Mouse (Mus musculus) embryonic stem cell, embryonic (primary cell): Measurements from ENCODE around the gene Gper1.

ENCODE experiments used
- CTCF ChIA-PET, 4 experiments: fragments of 300-600 bp in 2 of 4; fragments of 350-600 bp in 2 of 4; sonication (Branson Sonifier 250); formaldehyde crosslinking; loops; one replicate each; lab custom pipeline; 2022; ENCODE audit warnings: inconsistent platforms in 2 of 4; lab: Charles Lee
- POLR2A ChIA-PET, 4 experiments: fragments of 300-600 bp in 2 of 4; fragments of 350-600 bp in 2 of 4; sonication (Branson Sonifier 250); formaldehyde crosslinking; loops; one replicate each; lab custom pipeline; 2022; ENCODE audit warnings: antibody characterized with exemption in 4 of 4, inconsistent platforms in 1 of 4; lab: Charles Lee

The Gper1 gene

GRCm38 (mm10) chr5:139399991-139400390 lies 23.0 kb upstream of the Gper1 start:
- CTCF ChIA-PET = interaction anchor here in 3 of 4 experiments (0.5 to 3.5 kb wide), 7 partner anchors 36 to 440 kb away, joined by 3 to 32 read pairs (median 3); partner anchors contain the start of genes Cox19 (in 1 of the 3) and Micall2 (in 1 of the 3)
- POLR2A ChIA-PET = interaction anchor here in 1 of 4 experiments (1.1 kb wide), 1 partner anchor 18 kb away, joined by 3 read pairs; no protein-coding TSS in a partner anchor

- POLR2A ChIA-PET = interaction anchor here in 1 of 4 experiments (0.5 to 1.2 kb wide), 2 partner anchors 257 to 406 kb away, joined by 3 read pairs; no protein-coding TSS in a partner anchor
- CTCF ChIA-PET = no interaction called here
Measured at GRCm38 (mm10) chr5:139402106-139402505, 20.8 kb upstream of the Gper1 start.

- ChIA-PET POLR2A (interaction anchor here in 1 of 4 experiments (0.6 kb wide), 1 partner anchor 48 kb away, joined by 4 read pairs; no protein-coding TSS in a partner anchor), CTCF (interaction anchor here in 2 of 4 experiments (0.6 to 1.5 kb wide), 7 partner anchors 9 to 84 kb away, joined by 3 to 4 read pairs (median 3); partner anchors contain the start of gene Gpr146 (in 1 of the 2))
Measured at GRCm38 (mm10) chr5:139403692-139404260, 19.2 kb upstream of the Gper1 start.

- CTCF ChIA-PET = interaction anchor here in 2 of 4 experiments (1.0 to 1.2 kb wide), 3 partner anchors 10 to 51 kb away, joined by 3 to 5 read pairs (median 3); no protein-coding TSS in a partner anchor
- POLR2A ChIA-PET = interaction anchor here in 1 of 4 experiments (1.1 kb wide), 1 partner anchor 24 kb away, joined by 3 read pairs; no protein-coding TSS in a partner anchor
Measured at GRCm38 (mm10) chr5:139404801-139405401, 18.1 kb upstream of the Gper1 start, which contains the start of gene C130050O18Rik. Gene C130050O18Rik (plus strand): TSS chr5:139405280.

- ChIA-PET POLR2A (interaction anchor here in 2 of 4 experiments (0.6 to 1.1 kb wide), 4 partner anchors 9 to 164 kb away, joined by 3 to 5 read pairs (median 3); no protein-coding TSS in a partner anchor), CTCF (interaction anchor here in 2 of 4 experiments (0.6 to 1.2 kb wide), 4 partner anchors 40 to 118 kb away, joined by 3 to 5 read pairs (median 4); no protein-coding TSS in a partner anchor)
Measured at GRCm38 (mm10) chr5:139405478-139405877, 17.5 kb upstream of the Gper1 start.

- CTCF ChIA-PET = interaction anchor here in 3 of 4 experiments (0.6 to 1.2 kb wide), 5 partner anchors 17 to 118 kb away, joined by 3 to 5 read pairs (median 4); no protein-coding TSS in a partner anchor
- POLR2A ChIA-PET = interaction anchor here in 2 of 4 experiments (0.6 to 1.1 kb wide), 4 partner anchors 9 to 164 kb away, joined by 3 to 5 read pairs (median 3); no protein-coding TSS in a partner anchor
Measured at GRCm38 (mm10) chr5:139405953-139406352, 17.0 kb upstream of the Gper1 start.

- ChIA-PET CTCF (interaction anchor here (0.6 to 4.9 kb wide), 7 partner anchors 9 to 126 kb away, joined by 3 to 18 read pairs (median 4); no protein-coding TSS in a partner anchor), POLR2A (interaction anchor here in 1 of 4 experiments (0.9 to 1.2 kb wide), 2 partner anchors 9 to 32 kb away, joined by 3 to 5 read pairs; no protein-coding TSS in a partner anchor)
Measured at GRCm38 (mm10) chr5:139407121-139407885, 15.6 kb upstream of the Gper1 start.

GRCm38 (mm10) chr5:139408511-139408910 lies 14.4 kb upstream of the Gper1 start:
- POLR2A ChIA-PET = interaction anchor here in 1 of 4 experiments (0.6 to 0.7 kb wide), 2 partner anchors 151 to 624 kb away, joined by 3 read pairs; no protein-coding TSS in a partner anchor

GRCm38 (mm10) chr5:139409412-139409811 lies 13.5 kb upstream of the Gper1 start:
- ChIA-PET POLR2A (interaction anchor here in 1 of 4 experiments (0.6 kb wide), 1 partner anchor 671 kb away, joined by 3 read pairs; no protein-coding TSS in a partner anchor), CTCF (interaction anchor here in 2 of 4 experiments (0.6 to 4.9 kb wide), 3 partner anchors 12 to 137 kb away, joined by 3 to 18 read pairs (median 3); no protein-coding TSS in a partner anchor)

More at GRCm38 (mm10) chr5:139408511-139408910, 14.4 kb upstream of the Gper1 start:
- CTCF ChIA-PET = interaction anchor here in 2 of 4 experiments (0.6 to 4.9 kb wide), 4 partner anchors 11 to 258 kb away, joined by 4 to 18 read pairs (median 4); no protein-coding TSS in a partner anchor

GRCm38 (mm10) chr5:139410056-139410455 lies 12.9 kb upstream of the Gper1 start:
- POLR2A ChIA-PET = interaction anchor here in 3 of 4 experiments (0.5 to 0.9 kb wide), 4 partner anchors 12 to 672 kb away, joined by 3 read pairs; no protein-coding TSS in a partner anchor
- CTCF ChIA-PET = interaction anchor here in 3 of 4 experiments (0.6 to 4.9 kb wide), 4 partner anchors 12 to 597 kb away, joined by 3 to 18 read pairs (median 4); no protein-coding TSS in a partner anchor

- ChIA-PET POLR2A (no interaction called here), CTCF (interaction anchor here in 1 of 4 experiments (4.9 kb wide), 1 partner anchor 13 kb away, joined by 18 read pairs; no protein-coding TSS in a partner anchor)
Measured at GRCm38 (mm10) chr5:139411117-139411516, 11.8 kb upstream of the Gper1 start.

GRCm38 (mm10) chr5:139411665-139412314 lies 11.2 kb upstream of the Gper1 start:
- POLR2A ChIA-PET = interaction anchor here in 1 of 4 experiments (0.7 kb wide), 1 partner anchor 151 kb away, joined by 3 read pairs; no protein-coding TSS in a partner anchor

GRCm38 (mm10) chr5:139413545-139413944 lies 9.4 kb upstream of the Gper1 start:
- POLR2A ChIA-PET = interaction anchor here in 1 of 4 experiments (1.4 kb wide), 1 partner anchor 14 kb away, joined by 4 read pairs; no protein-coding TSS in a partner anchor
- CTCF ChIA-PET = interaction anchor here in 2 of 4 experiments (1.2 to 1.8 kb wide), 2 partner anchors 12 to 15 kb away, joined by 4 read pairs; no protein-coding TSS in a partner anchor

More at GRCm38 (mm10) chr5:139411665-139412314, 11.2 kb upstream of the Gper1 start:
- CTCF ChIA-PET = interaction anchor here in 1 of 4 experiments (0.7 kb wide), 1 partner anchor 328 kb away, joined by 7 read pairs; no protein-coding TSS in a partner anchor

- POLR2A ChIA-PET = interaction anchor here in 1 of 4 experiments (1.0 to 1.4 kb wide), 3 partner anchors 9 to 15 kb away, joined by 4 to 5 read pairs (median 4); no protein-coding TSS in a partner anchor
- CTCF ChIA-PET = interaction anchor here (0.6 to 1.8 kb wide), 7 partner anchors 16 to 225 kb away, joined by 3 to 4 read pairs (median 3); no protein-coding TSS in a partner anchor
Measured at GRCm38 (mm10) chr5:139415001-139415400, 8.0 kb upstream of the Gper1 start.

- ChIA-PET CTCF (interaction anchor here (0.6 to 1.7 kb wide), 21 partner anchors 10 to 687 kb away, joined by 3 to 11 read pairs (median 4); partner anchors contain the start of genes 3110082I17Rik (in 1 of the 4) and Cyp2w1 (in 1 of the 4)), POLR2A (interaction anchor here in 2 of 4 experiments (0.5 to 0.7 kb wide), 3 partner anchors 68 to 907 kb away, joined by 3 to 5 read pairs (median 4); partner anchors contain the start of gene Zfand2a (in 1 of the 2))
Measured at GRCm38 (mm10) chr5:139416942-139417341, 6.0 kb upstream of the Gper1 start.

GRCm38 (mm10) chr5:139417480-139417879 lies 5.5 kb upstream of the Gper1 start:
- ChIA-PET POLR2A (no interaction called here), CTCF (interaction anchor here (0.6 to 1.7 kb wide), 12 partner anchors 10 to 87 kb away, joined by 3 to 11 read pairs (median 4); partner anchors contain the start of genes 3110082I17Rik (in 1 of the 4) and Cyp2w1 (in 1 of the 4))
